Mouse (Mus musculus) heart, embryonic 12.5 days (tissue): ENCODE data around the gene Ano10. TPM values are rescaled to one million over a fixed set of nuclear protein-coding genes. Genes with fewer than 3 reads are reported as not detected.

ENCODE experiments used
- ATAC-seq: fragments of 200-750 bp; cut with Nextera tagmentation; 2 replicates; pipeline ENCODE4 v1.8.0; 2017; ENCODE audit warnings: moderate TSS enrichment, moderate library complexity; ENCODE audit not compliant: insufficient number of reproducible peaks, low FRiP score
- H3K27ac ChIP-seq: fragments of 300-500 bp; sonication (generic); 2 replicates; pipeline ENCODE4 v1.5.1; 2016; ENCODE audit warnings: mild to moderate bottlenecking, moderate library complexity; ENCODE audit not compliant: poor library complexity, severe bottlenecking
- H3K27me3 ChIP-seq: fragments of 300-500 bp; sonication (generic); replicated peaks from 2 replicates; pipeline ENCODE4 v1.6.1; 2016; ENCODE audit warnings: mild to moderate bottlenecking, moderate library complexity
- H3K36me3 ChIP-seq: fragments of 300-500 bp; sonication (generic); 2 replicates; pipeline ENCODE4 v1.6.1; 2016; ENCODE audit warnings: mild to moderate bottlenecking, moderate library complexity
- H3K4me1 ChIP-seq: fragments of 300-500 bp; sonication (generic); replicated peaks from 2 replicates; pipeline ENCODE4 v1.6.1; 2016; ENCODE audit warnings: mild to moderate bottlenecking
- H3K4me2 ChIP-seq: fragments of 300-500 bp; sonication (generic); 2 replicates; pipeline ENCODE4 v1.6.1; 2016; ENCODE audit warnings: mild to moderate bottlenecking, moderate library complexity
- H3K4me3 ChIP-seq: fragments of 300-500 bp; sonication (generic); 2 replicates; pipeline ENCODE4 v1.5.1; 2016; ENCODE audit warnings: mild to moderate bottlenecking
- H3K9ac ChIP-seq: fragments of 300-500 bp; sonication (generic); 2 replicates; pipeline ENCODE4 v1.6.1; 2016; ENCODE audit warnings: mild to moderate bottlenecking, moderate library complexity
- H3K9me3 ChIP-seq: fragments of 300-500 bp; sonication (generic); replicated peaks from 2 replicates; pipeline ENCODE4 v1.6.1; 2016; ENCODE audit warnings: mild to moderate bottlenecking, moderate library complexity
- WGBS: fragments of 180-500 bp; shearing (Covaris S2); methylation state at CpG from one replicate; pipeline ENCODE4 v1.1.7; 2016; 5-methylcytosine and 5-hydroxymethylcytosine counted together
- polyA plus RNA-seq: library from polyadenylated mRNA; unstranded; fragments of >200 nt; fragmentation: Nextera tagmentation; extraction: Ambion mirVana; gene quantifications from 2 replicates; pipeline ENCODE4 v1.2.1, GENCODE M21; 2016

Gene Ano10
- polyA plus RNA-seq, 1 experiment from 2014 or later, result 34.7 TPM

DNA sequence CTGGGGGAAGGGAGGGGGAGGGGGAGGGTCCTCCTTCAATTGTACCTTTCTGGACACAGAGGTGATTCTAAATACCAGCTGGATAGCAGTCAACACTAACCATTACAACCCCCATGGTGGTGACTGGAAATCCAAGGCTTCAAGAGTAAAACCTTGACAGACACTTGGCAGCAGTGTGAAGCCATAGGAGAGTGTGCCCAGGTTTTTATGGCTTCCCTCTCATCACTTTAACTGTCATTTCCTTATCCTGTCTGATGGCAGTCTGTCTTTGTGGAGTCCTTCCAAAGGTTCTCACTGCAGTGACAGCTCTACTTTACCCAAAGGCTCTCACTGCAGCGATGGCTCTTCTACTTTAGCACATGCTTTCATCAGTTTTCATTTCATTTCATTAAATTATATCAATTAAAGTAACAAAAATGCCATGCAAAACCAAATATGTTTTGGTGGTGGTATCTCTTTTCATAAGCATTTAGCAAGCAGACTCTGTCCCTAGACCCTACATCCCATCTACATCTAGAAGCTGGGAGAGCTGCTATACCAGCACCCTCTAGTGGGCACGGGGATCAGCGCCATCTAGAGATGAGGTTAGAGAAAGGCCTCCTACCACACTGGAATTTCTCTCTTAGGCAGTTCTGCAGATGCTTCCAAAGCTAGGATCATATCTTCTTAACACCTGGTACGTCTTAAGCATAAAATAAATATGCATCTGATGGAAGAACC lies 50.0 kb downstream of the Ano10 start:
- Histone ChIP-seq H3K36me3 (peaks cover 5% of the 10 kb centered on the region), H3K27ac (no peak overlapping the region), H3K27me3 (no peaks in the 10 kb centered on the region), H3K4me1 (peaks cover 36% of the 10 kb centered on the region), H3K4me2 (no peak overlapping the region), H3K9me3 (no peaks in the 10 kb centered on the region), H3K4me3 (no peak overlapping the region), H3K9ac (no peak overlapping the region)
- WGBS, result 31% methylated on average over 4 of the region's 4 CpGs
- ATAC-seq, result no peak

DNA sequence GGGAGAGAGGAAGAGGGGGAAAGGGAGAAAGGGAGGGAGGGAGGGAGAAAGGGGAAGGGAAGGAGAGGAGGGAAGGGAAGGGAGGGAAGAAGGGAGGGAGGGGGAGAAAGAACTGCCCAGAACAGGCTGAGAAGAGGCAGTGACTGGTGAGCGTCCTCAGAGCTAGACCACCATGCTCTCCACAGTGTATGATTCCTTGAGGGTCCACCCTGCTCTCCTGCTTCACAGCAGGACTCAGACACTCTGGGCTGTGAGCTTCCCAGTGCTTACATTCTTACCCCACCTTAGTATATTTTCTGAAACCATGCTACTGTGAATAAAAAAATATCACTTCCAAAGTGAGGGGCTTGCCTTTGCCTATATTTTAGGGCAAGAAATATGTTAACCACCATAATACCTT lies 50.9 kb downstream of the Ano10 start:
- Histone ChIP-seq H3K9ac (no peak overlapping the region), H3K4me3 (no peak overlapping the region), H3K27me3 (no peaks in the 10 kb centered on the region), H3K9me3 (no peaks in the 10 kb centered on the region), H3K4me1 (peaks cover 36% of the 10 kb centered on the region), H3K4me2 (no peak overlapping the region), H3K36me3 (peaks cover 5% of the 10 kb centered on the region), H3K27ac (no peak overlapping the region)
- ATAC-seq, result 0 out of 2 replicates have a peak, but pooled peaks have one; percentile 50
- 54% methylated on average over 1 of the region's 1 CpGs for WGBS

- Histone ChIP-seq H3K36me3 (peaks cover 5% of the 10 kb centered on the region), H3K9me3 (no peaks in the 10 kb centered on the region), H3K4me3 (no peak overlapping the region), H3K27me3 (no peaks in the 10 kb centered on the region), H3K9ac (no peak overlapping the region), H3K4me2 (no peak overlapping the region), H3K4me1 (peaks cover 36% of the 10 kb centered on the region), H3K27ac (no peak overlapping the region)
- ATAC-seq, result no peak
- WGBS, result 9% methylated on average over 7 of the region's 7 CpGs
Observed at GRCm38 (mm10) chr9:122242856-122243255, 51.4 kb downstream of the Ano10 start.

GRCm38 (mm10) chr9:122241812-122242400 lies 52.3 kb downstream of the Ano10 start:
- no peak overlapping the region for H3K4me2 ChIP-seq
- no peaks in the 10 kb centered on the region for H3K27me3 ChIP-seq
- no peak for ATAC-seq
- H3K27ac ChIP-seq, result no peak overlapping the region
- H3K4me1 ChIP-seq, result peaks cover 36% of the 10 kb centered on the region
- WGBS, result 47% methylated on average over 10 of the region's 10 CpGs
- H3K9me3 ChIP-seq, result no peaks in the 10 kb centered on the region
- peaks cover 3% of the 10 kb centered on the region for H3K36me3 ChIP-seq
- H3K4me3 ChIP-seq, result no peak overlapping the region
- H3K9ac ChIP-seq, result no peak overlapping the region

GRCm38 (mm10) chr9:122240629-122241199 lies 53.5 kb downstream of the Ano10 start:
- no peak overlapping the region for H3K9ac ChIP-seq
- H3K27ac ChIP-seq, result peak overlapping the region; percentile 55
- no peaks in the 10 kb centered on the region for H3K27me3 ChIP-seq
- 20% methylated on average over 8 of the region's 8 CpGs for WGBS
- H3K4me1 ChIP-seq, result peaks cover 41% of the 10 kb centered on the region
- no peak for ATAC-seq
- H3K36me3 ChIP-seq, result no peaks in the 10 kb centered on the region; the same call in 1 of the 2 replicates
- no peak overlapping the region for H3K4me3 ChIP-seq
- H3K4me2 ChIP-seq, result peak overlapping the region; percentile 25
- H3K9me3 ChIP-seq, result no peaks in the 10 kb centered on the region

GRCm38 (mm10) chr9:122234741-122235140 lies 59.5 kb downstream of the Ano10 start:
- no peak for ATAC-seq
- WGBS, result 86% methylated on average over 3 of the region's 3 CpGs
- Histone ChIP-seq H3K9me3 (no peaks in the 10 kb centered on the region), H3K4me2 (no peak overlapping the region), H3K4me3 (no peak overlapping the region), H3K4me1 (peaks cover 8% of the 10 kb centered on the region; the same call in 1 of the 2 replicates), H3K27me3 (no peaks in the 10 kb centered on the region), H3K27ac (no peak overlapping the region), H3K9ac (no peak overlapping the region), H3K36me3 (peaks cover 3% of the 10 kb centered on the region; the same call in 1 of the 2 replicates)

- ATAC-seq, result no peak
- WGBS, result 54% methylated on average over 7 of the region's 7 CpGs
- no peak overlapping the region for H3K4me3 ChIP-seq
- H3K27me3 ChIP-seq, result no peaks in the 10 kb centered on the region
- H3K36me3 ChIP-seq, result 0 out of 2 replicates have a peak, but pooled peaks cover 3% of the 10 kb centered on the region
- no peaks in the 10 kb centered on the region for H3K9me3 ChIP-seq
- no peak overlapping the region for H3K4me2 ChIP-seq
- no peak overlapping the region for H3K27ac ChIP-seq
- H3K9ac ChIP-seq, result no peak overlapping the region
- 0 out of 2 replicates have a peak, but pooled peaks cover 5% of the 10 kb centered on the region for H3K4me1 ChIP-seq
Observed at GRCm38 (mm10) chr9:122233972-122234345, 60.3 kb downstream of the Ano10 start.

DNA sequence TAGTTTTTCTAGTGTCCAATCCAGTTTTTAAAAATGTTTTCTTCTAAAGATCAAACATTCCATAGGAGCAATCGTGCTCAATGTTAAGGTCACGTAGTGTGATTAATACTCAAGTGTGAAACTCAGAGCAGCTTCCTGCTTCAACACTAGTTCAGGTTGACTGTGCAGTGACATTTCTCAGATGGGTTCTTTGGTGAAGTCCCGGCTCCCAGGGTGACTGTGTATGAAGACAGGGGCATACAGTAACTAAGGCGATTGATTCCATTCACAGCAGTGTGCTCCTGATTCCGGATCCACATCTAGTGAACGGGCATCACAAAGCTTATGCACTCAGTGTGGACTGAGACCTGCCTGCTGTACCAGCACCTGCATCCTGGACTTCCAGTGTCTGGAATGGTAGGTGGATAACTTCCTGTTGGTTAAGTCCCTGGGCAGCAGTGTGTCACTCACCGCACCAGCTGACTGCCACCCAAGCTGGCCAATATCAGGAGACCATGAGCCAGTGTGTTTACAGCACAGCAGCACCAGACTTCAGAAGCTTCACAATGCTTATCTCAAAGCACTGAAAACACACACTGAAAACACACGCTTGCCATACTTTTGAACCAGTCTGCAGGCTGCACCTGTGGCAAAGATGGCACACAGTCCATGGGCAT lies 60.8 kb downstream of the Ano10 start:
- WGBS, result 79% methylated on average over 8 of the region's 8 CpGs
- Histone ChIP-seq H3K4me2 (no peak overlapping the region), H3K9ac (no peak overlapping the region), H3K27me3 (no peaks in the 10 kb centered on the region), H3K4me3 (no peak overlapping the region), H3K4me1 (0 out of 2 replicates have a peak, but pooled peaks cover 5% of the 10 kb centered on the region), H3K9me3 (no peaks in the 10 kb centered on the region), H3K36me3 (0 out of 2 replicates have a peak, but pooled peaks cover 3% of the 10 kb centered on the region), H3K27ac (no peak overlapping the region)
- ATAC-seq, result no peak

- WGBS, result 59% methylated on average over 2 of the region's 2 CpGs
- Histone ChIP-seq H3K27ac (no peak overlapping the region), H3K36me3 (0 out of 2 replicates have a peak, but pooled peaks cover 3% of the 10 kb centered on the region)
Observed at GRCm38 (mm10) chr9:122232912-122233311, 61.3 kb downstream of the Ano10 start.

DNA sequence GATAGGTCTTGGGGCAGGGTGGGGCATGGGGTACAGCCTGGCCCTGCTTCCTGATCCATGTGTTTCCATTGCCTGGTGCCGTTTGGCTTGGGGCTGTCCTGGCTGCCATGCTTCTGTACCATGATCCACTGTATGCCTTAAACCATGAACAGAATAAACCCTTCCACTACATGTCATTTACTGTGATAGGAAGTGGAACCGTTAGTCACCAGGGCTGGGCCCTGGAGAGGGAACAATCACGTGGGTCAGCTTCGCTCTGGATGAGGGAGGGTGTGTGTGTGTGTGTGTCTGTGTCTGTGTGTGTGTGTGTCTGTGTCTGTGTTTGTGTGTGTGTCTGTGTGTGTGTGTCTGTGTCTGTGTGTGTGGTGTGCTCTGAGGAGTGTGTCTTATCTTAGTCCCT lies 63.5 kb downstream of the Ano10 start:
- ATAC-seq, result no peak; the same call in 1 of the 2 replicates
- WGBS, result 76% methylated on average over 4 of the region's 4 CpGs
- no peak overlapping the region for H3K4me2 ChIP-seq
- H3K27ac ChIP-seq, result no peak overlapping the region
- H3K36me3 ChIP-seq, result 0 out of 2 replicates have a peak, but pooled peaks cover 3% of the 10 kb centered on the region
- H3K4me1 ChIP-seq, result no peaks in the 10 kb centered on the region
- H3K4me3 ChIP-seq, result no peak overlapping the region
- H3K9ac ChIP-seq, result no peak overlapping the region
- no peaks in the 10 kb centered on the region for H3K9me3 ChIP-seq
- H3K27me3 ChIP-seq, result no peaks in the 10 kb centered on the region

More at GRCm38 (mm10) chr9:122232912-122233311, 61.3 kb downstream of the Ano10 start:
- Histone ChIP-seq H3K4me1 (0 out of 2 replicates have a peak, but pooled peaks cover 5% of the 10 kb centered on the region), H3K4me3 (no peak overlapping the region), H3K4me2 (no peak overlapping the region), H3K27me3 (no peaks in the 10 kb centered on the region), H3K9me3 (no peaks in the 10 kb centered on the region), H3K9ac (no peak overlapping the region)
- no peak for ATAC-seq

DNA sequence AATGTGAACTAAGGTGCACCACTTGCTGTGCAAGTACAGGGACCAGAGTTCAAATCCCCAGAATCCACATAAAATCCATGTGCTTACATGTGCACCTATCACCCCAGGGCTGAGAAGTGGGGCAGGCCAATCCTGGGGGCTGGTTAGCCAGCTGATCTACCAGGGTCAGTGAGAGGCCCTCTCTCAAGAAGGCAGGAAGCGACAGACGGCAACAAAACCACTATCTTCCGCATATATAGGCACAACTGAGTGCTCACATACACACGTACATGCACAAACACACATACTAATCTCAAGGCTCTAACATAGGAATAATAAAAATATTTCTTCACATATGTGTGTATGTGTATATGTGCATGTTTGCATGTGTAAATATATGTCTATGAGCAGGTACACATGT lies 67.8 kb downstream of the Ano10 start:
- H3K36me3 ChIP-seq, result no peaks in the 10 kb centered on the region
- H3K9ac ChIP-seq, result no peak overlapping the region
- no peak overlapping the region for H3K4me2 ChIP-seq
- no peaks in the 10 kb centered on the region for H3K9me3 ChIP-seq
- WGBS, result 92% methylated on average over 4 of the region's 4 CpGs
- H3K27me3 ChIP-seq, result no peaks in the 10 kb centered on the region
- no peak for ATAC-seq
- peaks cover 5% of the 10 kb centered on the region for H3K4me1 ChIP-seq
- H3K4me3 ChIP-seq, result no peak overlapping the region
- no peak overlapping the region for H3K27ac ChIP-seq
